Mouse (Mus musculus) C2C12 (cell line): ENCODE data around the gene Wdr53. TPM values are rescaled to one million over a fixed set of nuclear protein-coding genes. Genes with fewer than 3 reads are reported as not detected.
"Not testable (repeated sequence)": the region's sequence is repeated elsewhere in the genome, so short reads cannot be mapped to it uniquely, and the experiment has no call there.

Experiments used
- H3K27me3 ChIP-seq: one replicate; pipeline ENCODE4 v1.6.1; 2011; ENCODE audit not compliant: control insufficient read depth, insufficient read depth, insufficient read length
- H3K36me3 ChIP-seq: one replicate; pipeline ENCODE4 v1.6.1; 2011; ENCODE audit not compliant: control insufficient read depth, insufficient read depth
- H3K4me3 ChIP-seq: one replicate; pipeline ENCODE4 v1.5.1; 2011; ENCODE audit warnings: mild to moderate bottlenecking, control low read depth; ENCODE audit not compliant: poor library complexity, insufficient read depth, severe bottlenecking
- H3K79me2 ChIP-seq: one replicate; pipeline ENCODE4 v1.6.1; 2011; ENCODE audit not compliant: control insufficient read depth, insufficient read depth
- H3K79me3 ChIP-seq: one replicate; pipeline ENCODE4 v1.6.1; 2011; ENCODE audit warnings: low read depth, control low read depth
- H3ac ChIP-seq: one replicate; pipeline ENCODE3; 2011; ENCODE audit warnings: low read depth; ENCODE audit not compliant: control insufficient read depth, insufficient read length
- CEBPB ChIP-seq: IDR thresholded peaks from one replicate; pipeline ENCODE4 v1.6.1; 2011; ENCODE audit warnings: low read depth, mild to moderate bottlenecking, control low read depth, moderate library complexity
- CTCF ChIP-seq: IDR thresholded peaks from one replicate; pipeline ENCODE4 v1.5.1; 2011; ENCODE audit not compliant: control insufficient read depth, insufficient read depth, insufficient read length
- FOSL1 ChIP-seq: IDR thresholded peaks from one replicate; pipeline ENCODE4 v1.8.0; 2011; ENCODE audit warnings: mild to moderate bottlenecking, low read length; ENCODE audit not compliant: poor library complexity, insufficient read depth, severe bottlenecking
- MAX ChIP-seq: IDR thresholded peaks from one replicate; pipeline ENCODE4 v1.6.1; 2011; ENCODE audit warnings: mild to moderate bottlenecking, control low read depth
- MYOD1 ChIP-seq: IDR thresholded peaks from one replicate; pipeline ENCODE4 v1.6.1; 2011; ENCODE audit warnings: low read depth; ENCODE audit not compliant: control insufficient read depth, insufficient read length
- MYOG ChIP-seq: IDR thresholded peaks from one replicate; pipeline ENCODE4 v1.6.1; 2011; ENCODE audit not compliant: control insufficient read depth, insufficient read length; ENCODE audit errors: extremely low read depth
- USF1 ChIP-seq: IDR thresholded peaks from one replicate; pipeline ENCODE4 v1.6.1; 2011; ENCODE audit warnings: low read depth, mild to moderate bottlenecking, control low read depth, moderate library complexity
- polyA plus RNA-seq: library from polyadenylated mRNA; unstranded; fragments of >200 nt; fragmentation: generic; extraction: Trizol; gene quantifications from one replicate; pipeline ENCODE4 v1.2.1, GENCODE M21; 2012; ENCODE audit warnings: missing spikeins

Gene Wdr53
- polyA plus RNA-seq, 1 experiment, result 10.9 TPM

DNA sequence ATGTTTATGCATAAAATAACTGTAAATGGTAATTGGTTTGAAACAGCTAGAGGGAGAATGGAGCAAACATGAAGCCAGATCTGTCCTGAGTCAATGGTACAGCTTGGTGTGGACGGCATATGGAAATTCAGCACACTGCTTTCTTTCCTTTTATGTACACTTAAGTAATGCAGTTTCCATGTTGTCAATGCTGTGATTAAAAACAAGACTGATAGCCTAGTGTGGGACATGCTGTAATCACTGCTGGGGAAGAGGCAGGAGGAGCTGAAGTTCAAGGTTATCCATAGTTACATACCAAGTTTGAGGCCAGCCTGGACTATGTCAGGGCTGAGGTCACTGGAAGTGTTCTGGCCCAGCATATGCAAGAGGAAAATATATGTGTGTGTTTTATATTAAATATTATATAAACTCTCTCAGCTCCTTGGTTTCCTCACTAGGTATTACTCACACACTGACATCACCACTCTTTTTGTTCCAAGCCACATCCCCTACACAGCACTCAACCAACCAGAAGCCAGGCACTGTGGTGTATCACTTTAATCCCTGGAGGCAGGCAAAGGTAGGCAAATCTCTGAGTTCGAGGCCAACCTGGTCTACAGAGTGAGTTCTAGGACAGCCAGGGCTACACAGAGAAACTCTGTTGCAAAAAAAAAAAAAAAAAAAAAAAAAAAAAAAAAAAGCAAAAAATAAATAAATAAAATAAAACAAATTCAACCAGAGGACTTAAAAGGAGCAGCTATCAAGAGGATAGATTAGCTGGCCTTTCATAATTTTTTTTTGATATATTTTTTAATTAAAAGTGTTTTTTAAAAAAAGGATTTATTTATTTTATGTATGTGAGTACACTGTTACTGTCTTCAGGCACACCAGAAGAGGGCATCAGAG is 7.4 kb upstream of the Wdr53 start:
- peaks cover 30% of the 10 kb centered on the region for H3K36me3 ChIP-seq
- no peak overlapping the region for H3K4me3 ChIP-seq
- no peak overlapping the region for H3ac ChIP-seq
- H3K79me2 ChIP-seq, result peaks cover 69% of the 10 kb centered on the region
- H3K79me3 ChIP-seq, result peaks cover 50% of the 10 kb centered on the region
- H3K27me3 ChIP-seq, result no peaks in the 10 kb centered on the region
- TF ChIP-seq CEBPB (no peak), MYOD1 (no peak), CTCF (no peak), MAX (no peak), USF1 (no peak), MYOG (no peak), FOSL1 (no peak)

DNA sequence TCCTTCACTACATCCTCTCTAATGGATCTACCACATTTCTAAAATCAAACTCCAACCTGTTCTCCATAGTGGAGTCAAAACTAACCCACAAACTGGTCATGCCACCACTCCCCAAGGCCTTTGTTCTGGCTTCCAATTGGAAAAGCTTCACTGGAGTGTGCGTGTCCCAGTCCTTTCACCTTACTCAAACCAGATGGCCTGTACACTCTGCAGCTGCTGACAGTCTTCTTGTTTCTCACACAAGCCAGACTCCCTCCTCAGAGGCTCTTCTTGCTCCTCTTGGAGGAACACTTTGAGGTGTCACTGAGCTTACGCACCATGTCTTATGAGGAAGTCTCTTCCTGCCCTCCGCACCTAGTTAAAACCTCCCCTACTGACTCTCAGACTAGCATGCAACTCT is 3.1 kb upstream of the Wdr53 start:
- Histone ChIP-seq H3K79me3 (peaks cover 72% of the 10 kb centered on the region), H3K36me3 (peaks cover under 1% of the 10 kb centered on the region), H3ac (no peak overlapping the region), H3K79me2 (peaks cover 94% of the 10 kb centered on the region), H3K27me3 (no peaks in the 10 kb centered on the region), H3K4me3 (no peak overlapping the region)
- TF ChIP-seq CEBPB, result no peak
- TF ChIP-seq FOSL1, result no peak

DNA sequence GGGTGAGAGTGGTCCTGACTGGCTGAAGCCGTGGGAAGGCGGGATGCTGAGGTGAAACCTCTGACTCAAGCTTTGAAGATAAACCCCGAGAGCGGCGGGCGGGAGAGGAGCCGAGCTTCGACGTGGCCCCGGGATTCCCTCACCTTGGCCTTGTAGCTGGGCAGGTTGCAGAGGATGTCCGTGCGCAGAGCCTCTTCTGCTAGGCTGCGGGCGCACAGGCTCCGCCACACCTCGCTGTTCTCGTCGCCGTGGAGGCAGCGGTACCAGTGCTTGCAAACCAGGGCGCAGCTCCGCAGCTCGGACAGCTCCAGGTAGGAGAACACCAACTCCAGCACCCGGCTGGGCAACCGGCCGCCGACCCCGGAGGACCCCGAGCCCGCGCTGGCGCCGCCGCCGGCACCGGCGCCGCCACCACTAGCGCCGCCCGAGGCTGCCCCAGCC is 656 bp upstream of the Wdr53 start:
- Histone ChIP-seq H3K36me3 (no peaks in the 10 kb centered on the region), H3K79me2 (peaks cover 75% of the 10 kb centered on the region), H3K4me3 (peak overlapping the region; percentile 68), H3ac (peak overlapping the region; percentile 97), H3K79me3 (peaks cover 54% of the 10 kb centered on the region), H3K27me3 (no peaks in the 10 kb centered on the region)
- TF ChIP-seq CEBPB (no peak), FOSL1 (no peak), MYOD1 (no peak), CTCF (no peak), USF1 (no peak)

DNA sequence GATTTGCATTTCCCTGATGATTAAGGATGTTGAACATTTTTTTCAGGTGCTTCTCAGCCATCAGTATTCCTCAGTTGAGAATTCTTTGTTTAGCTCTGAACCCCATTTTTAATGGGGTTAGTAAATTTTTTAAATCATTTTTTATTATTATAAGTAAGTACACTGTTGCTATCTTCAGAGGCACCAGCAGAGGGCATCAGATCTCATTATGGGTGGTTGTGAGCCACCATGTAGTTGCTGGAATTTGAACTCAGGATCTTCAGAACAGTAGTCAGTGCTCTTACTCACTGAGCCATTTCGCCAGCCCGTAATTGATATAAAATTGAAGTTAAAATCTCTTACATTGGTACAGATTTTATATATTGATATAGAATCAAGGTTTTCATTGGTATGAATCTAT is 17.2 kb downstream of the Wdr53 start:
- H3K79me2 ChIP-seq, H3K27me3 ChIP-seq, H3K4me3 ChIP-seq, H3K79me3 ChIP-seq, H3K36me3 ChIP-seq, H3ac ChIP-seq: not testable (repeated sequence)

DNA sequence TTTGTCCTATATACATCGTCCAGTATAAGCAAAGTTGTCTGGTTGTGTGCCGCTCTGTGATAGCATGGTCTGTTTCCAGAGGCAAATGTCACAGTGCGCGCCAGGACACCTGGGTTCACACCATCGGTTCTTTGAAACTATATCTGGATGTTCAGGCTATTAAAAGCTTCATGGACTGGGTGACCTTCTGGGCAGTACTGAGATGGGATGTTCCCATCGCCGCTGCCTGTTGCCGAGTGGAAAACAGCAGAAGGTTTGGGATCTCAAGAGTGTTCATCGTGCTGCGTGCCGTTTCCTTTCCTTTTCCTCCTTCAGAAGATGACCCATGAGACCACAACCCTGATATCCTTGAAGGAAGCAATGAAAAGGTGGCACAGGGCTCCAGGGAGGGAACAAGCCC is 24.3 kb downstream of the Wdr53 start, which contains the start of gene Smco1:
Gene Smco1, plus strand, starts transcription at position 178 of the 400 bp plus-strand sequence.
- TF ChIP-seq MYOG (no peak), FOSL1 (no peak), MAX (no peak), USF1 (no peak), CTCF (no peak), CEBPB (no peak), MYOD1 (no peak)
- H3K79me3 ChIP-seq, result no peaks in the 10 kb centered on the region
- H3ac ChIP-seq, result no peak within 1 kb of the TSS
- H3K27me3 ChIP-seq, result no peaks in the 10 kb centered on the region
- H3K4me3 ChIP-seq, result no peak within 1 kb of the TSS
- H3K79me2 ChIP-seq, result no peaks in the 10 kb centered on the region
- H3K36me3 ChIP-seq, result no peaks in the 10 kb centered on the region

- Histone ChIP-seq H3K36me3 (no peaks in the 10 kb centered on the region), H3K4me3 (no peak overlapping the region), H3K79me3 (peaks cover 6% of the 10 kb centered on the region), H3ac (no peak overlapping the region), H3K27me3 (no peaks in the 10 kb centered on the region), H3K79me2 (peaks cover 9% of the 10 kb centered on the region)
- no peak for TF ChIP-seq MYOG
- no peak for TF ChIP-seq FOSL1
- TF ChIP-seq MAX, result no peak
- TF ChIP-seq CEBPB, result no peak
- TF ChIP-seq CTCF, result peak; percentile 15
- no peak for TF ChIP-seq USF1
- no peak for TF ChIP-seq MYOD1
Measured at GRCm38 (mm10) chr16:32273338-32273737, 26.3 kb downstream of the Wdr53 start.
